Mouse (Mus musculus) embryonic facial prominence, embryonic 15.5 days (tissue): ENCODE measurements at regions not wholly inside any gene's neighbourhood (a gene's known extent, or its start where the extent isn't known, plus 50 kb on each side); places are given as distances from the start of the nearest gene placed in this dataset.

Source experiments
- ATAC-seq: fragments of 200-750 bp; cut with Nextera tagmentation; 2 replicates; pipeline ENCODE4 v1.8.0; 2017; ENCODE audit warnings: low read depth, moderate TSS enrichment; ENCODE audit not compliant: insufficient number of reproducible peaks, low FRiP score, low TSS enrichment
- H3K27ac ChIP-seq: fragments of 300-500 bp; sonication (generic); replicated peaks from 2 replicates; pipeline ENCODE4 v1.5.1; 2015; ENCODE audit warnings: mild to moderate bottlenecking, inconsistent platforms
- H3K27me3 ChIP-seq: fragments of 300-500 bp; sonication (generic); 2 replicates; pipeline ENCODE4 v1.6.1; 2015; ENCODE audit warnings: inconsistent platforms
- H3K36me3 ChIP-seq: fragments of 300-500 bp; sonication (generic); 2 replicates; pipeline ENCODE4 v1.6.1; 2015; ENCODE audit warnings: mild to moderate bottlenecking, inconsistent platforms
- H3K4me1 ChIP-seq: fragments of 300-500 bp; sonication (generic); 2 replicates; pipeline ENCODE4 v1.6.1; 2015; ENCODE audit warnings: inconsistent platforms
- H3K4me2 ChIP-seq: fragments of 300-500 bp; sonication (generic); replicated peaks from 2 replicates; pipeline ENCODE4 v1.6.1; 2015; ENCODE audit warnings: mild to moderate bottlenecking, inconsistent platforms
- H3K4me3 ChIP-seq: fragments of 300-500 bp; sonication (generic); replicated peaks from 2 replicates; pipeline ENCODE4 v1.5.1; 2015; ENCODE audit warnings: mild to moderate bottlenecking, inconsistent platforms
- H3K9ac ChIP-seq: fragments of 300-500 bp; sonication (generic); 2 replicates; pipeline ENCODE4 v1.6.1; 2015; ENCODE audit warnings: inconsistent platforms
- H3K9me3 ChIP-seq: fragments of 300-500 bp; sonication (generic); replicated peaks from 2 replicates; pipeline ENCODE4 v1.6.1; 2016; ENCODE audit warnings: inconsistent platforms
- WGBS: fragments of 180-500 bp; shearing (Covaris S2); methylation state at CpG from one replicate; pipeline ENCODE4 v1.1.7; 2015; 5-methylcytosine and 5-hydroxymethylcytosine counted together

DNA sequence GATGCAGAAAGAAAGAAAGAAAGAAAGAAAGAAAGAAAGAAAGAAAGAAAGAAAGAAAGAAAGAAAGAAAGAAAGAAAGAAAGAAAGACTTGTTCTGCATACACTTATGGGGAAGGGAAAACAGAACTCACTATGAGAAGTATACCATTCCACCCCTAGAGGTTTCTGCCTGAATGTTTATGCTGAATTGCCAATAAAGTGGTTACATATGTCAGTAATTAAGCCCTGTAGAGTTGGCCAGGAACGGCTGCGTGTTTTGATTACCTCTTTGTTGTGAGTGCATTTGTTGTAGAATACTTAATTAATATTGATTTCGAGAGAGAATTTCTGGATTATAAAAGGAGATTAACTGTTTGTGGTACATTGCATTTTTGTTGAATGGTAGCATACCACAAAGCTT lies 224.0 kb upstream of the Krr1 start:
- no peak overlapping the region for H3K27ac ChIP-seq
- no peak overlapping the region for H3K4me2 ChIP-seq
- no peaks in the 10 kb centered on the region for H3K36me3 ChIP-seq
- no peak overlapping the region for H3K4me3 ChIP-seq
- no peaks in the 10 kb centered on the region for H3K9me3 ChIP-seq
- no peak for ATAC-seq
- H3K27me3 ChIP-seq, result no peaks in the 10 kb centered on the region
- 26% methylated on average over 3 of the region's 3 CpGs for WGBS
- peaks cover 3% of the 10 kb centered on the region; the same call in 1 of the 2 replicates for H3K4me1 ChIP-seq
- no peak overlapping the region for H3K9ac ChIP-seq

DNA sequence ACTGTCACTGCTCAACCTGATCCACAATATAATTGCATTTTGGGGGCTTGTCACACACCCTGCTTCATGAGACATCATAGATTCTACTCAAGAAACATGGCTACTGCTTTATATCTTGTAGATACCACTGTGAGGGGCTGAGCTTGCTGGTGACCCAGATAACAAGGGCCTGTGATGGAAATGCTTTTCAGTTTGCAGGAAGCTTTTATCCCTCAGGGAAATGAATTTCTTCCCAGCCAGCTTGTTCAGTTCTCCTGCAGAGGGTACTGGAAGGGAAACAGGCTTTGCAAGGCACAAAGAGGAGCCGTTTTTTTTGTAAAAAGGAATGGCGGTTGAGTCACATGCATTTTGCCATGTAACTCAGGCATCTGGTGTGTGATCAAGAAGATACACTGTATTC lies 218.8 kb upstream of the Krr1 start:
- 83% methylated on average over 2 of the region's 2 CpGs for WGBS
- peaks cover 3% of the 10 kb centered on the region; the same call in 1 of the 2 replicates for H3K4me1 ChIP-seq
- H3K4me3 ChIP-seq, result no peak overlapping the region
- no peak overlapping the region for H3K4me2 ChIP-seq
- no peaks in the 10 kb centered on the region for H3K9me3 ChIP-seq
- no peaks in the 10 kb centered on the region for H3K36me3 ChIP-seq
- ATAC-seq, result no peak
- no peaks in the 10 kb centered on the region for H3K27me3 ChIP-seq
- H3K27ac ChIP-seq, result no peak overlapping the region
- no peak overlapping the region for H3K9ac ChIP-seq

DNA sequence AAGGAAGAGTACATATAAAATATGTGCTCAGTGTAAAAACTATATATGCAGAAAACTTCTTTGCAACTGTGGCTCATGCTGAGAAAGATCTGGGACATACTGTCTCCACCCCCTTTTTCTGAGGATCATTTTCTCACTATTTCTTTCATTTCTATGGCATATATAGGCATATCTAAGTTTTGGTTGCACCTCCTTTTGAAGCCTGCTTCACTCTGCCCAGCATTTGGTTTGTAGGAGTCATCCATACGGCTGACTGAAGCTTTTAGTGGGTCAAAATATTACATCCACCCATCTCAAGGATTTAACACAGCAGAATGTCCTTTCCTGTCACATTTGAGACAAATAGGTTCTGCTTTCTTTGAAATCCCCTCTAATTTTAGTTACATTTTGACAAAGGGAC lies 216.5 kb upstream of the Krr1 start:
- Histone ChIP-seq H3K36me3 (no peaks in the 10 kb centered on the region), H3K9ac (no peak overlapping the region), H3K27me3 (no peaks in the 10 kb centered on the region), H3K4me3 (no peak overlapping the region), H3K9me3 (no peaks in the 10 kb centered on the region), H3K4me1 (no peaks in the 10 kb centered on the region), H3K4me2 (no peak overlapping the region), H3K27ac (no peak overlapping the region)
- ATAC-seq, result no peak
- 73% methylated on average over 1 of the region's 1 CpGs for WGBS

DNA sequence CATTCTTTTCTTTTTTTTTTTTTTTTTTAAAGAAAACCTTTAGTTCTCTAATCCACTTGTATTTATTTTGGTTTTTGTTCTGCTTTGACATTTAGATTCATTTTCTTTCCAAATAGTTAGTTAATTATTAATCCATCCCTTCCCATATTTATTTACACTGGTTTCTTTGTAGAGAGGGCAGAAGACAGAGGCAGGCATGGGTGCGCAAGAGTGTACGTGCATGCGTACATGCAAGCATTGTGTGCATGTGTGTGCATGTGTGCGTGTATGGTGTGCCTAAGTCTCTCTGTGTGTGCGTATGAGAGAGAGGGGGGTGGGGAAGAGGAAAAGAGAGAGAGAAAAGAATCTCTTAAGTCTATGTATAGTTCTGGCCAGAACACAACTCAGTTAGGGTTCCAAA lies 215.9 kb upstream of the Krr1 start:
- no peaks in the 10 kb centered on the region for H3K27me3 ChIP-seq
- H3K9me3 ChIP-seq, result no peaks in the 10 kb centered on the region
- no peak overlapping the region for H3K27ac ChIP-seq
- no peak overlapping the region for H3K4me2 ChIP-seq
- WGBS, result 93% methylated on average over 5 of the region's 5 CpGs
- H3K4me3 ChIP-seq, result no peak overlapping the region
- no peaks in the 10 kb centered on the region for H3K36me3 ChIP-seq
- H3K9ac ChIP-seq, result no peak overlapping the region
- H3K4me1 ChIP-seq, result no peaks in the 10 kb centered on the region
- ATAC-seq, result no peak

DNA sequence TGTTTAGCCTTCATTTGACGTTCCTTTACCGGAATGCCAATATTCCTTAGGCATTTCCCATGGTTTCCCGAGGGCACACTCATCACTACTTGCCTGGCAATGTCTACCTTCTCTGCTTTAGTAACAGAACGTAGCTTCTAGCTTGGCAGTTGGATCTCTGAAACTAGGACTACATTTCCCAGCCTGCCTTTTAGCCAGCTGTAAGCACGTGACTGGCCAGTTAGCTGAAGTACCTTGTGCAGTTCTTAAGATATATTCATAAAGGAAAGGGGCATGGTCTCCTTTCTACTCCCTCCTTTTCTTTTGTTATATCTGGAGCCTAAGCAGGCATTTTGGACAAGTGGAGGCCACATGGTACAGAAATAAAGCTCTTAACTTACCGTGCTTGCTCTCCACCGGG lies 214.8 kb upstream of the Krr1 start:
- WGBS, result 72% methylated on average over 7 of the region's 7 CpGs
- no peak overlapping the region for H3K4me3 ChIP-seq
- no peak for ATAC-seq
- no peaks in the 10 kb centered on the region for H3K27me3 ChIP-seq
- no peaks in the 10 kb centered on the region for H3K9me3 ChIP-seq
- no peak overlapping the region for H3K9ac ChIP-seq
- H3K4me2 ChIP-seq, result no peak overlapping the region
- H3K36me3 ChIP-seq, result no peaks in the 10 kb centered on the region
- no peak overlapping the region for H3K27ac ChIP-seq
- H3K4me1 ChIP-seq, result no peaks in the 10 kb centered on the region

DNA sequence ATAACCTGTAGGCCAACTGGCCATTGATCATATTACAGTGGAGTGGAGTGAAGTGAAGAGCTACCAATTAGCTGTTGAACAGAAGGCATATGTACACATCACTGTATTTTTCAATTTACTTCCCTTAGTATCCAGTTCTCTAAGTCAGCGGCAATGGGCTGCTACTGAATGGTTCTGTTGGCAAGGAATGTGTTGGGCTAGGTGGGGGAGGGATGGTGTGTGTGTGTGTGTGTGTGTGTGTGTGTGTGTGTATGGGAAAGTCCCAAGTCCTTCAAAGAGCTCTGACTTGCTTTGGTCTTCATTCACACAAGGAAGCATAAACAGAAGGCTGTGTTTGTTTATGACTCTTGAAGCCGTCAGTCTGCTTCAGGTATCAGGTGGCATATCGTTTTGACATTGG lies 213.0 kb upstream of the Krr1 start:
- H3K27me3 ChIP-seq, result no peaks in the 10 kb centered on the region
- H3K36me3 ChIP-seq, result no peaks in the 10 kb centered on the region
- no peak overlapping the region for H3K4me3 ChIP-seq
- H3K9me3 ChIP-seq, result no peaks in the 10 kb centered on the region
- H3K4me1 ChIP-seq, result no peaks in the 10 kb centered on the region
- WGBS, result 62% methylated on average over 3 of the region's 3 CpGs
- no peak overlapping the region for H3K4me2 ChIP-seq
- H3K9ac ChIP-seq, result no peak overlapping the region
- no peak overlapping the region for H3K27ac ChIP-seq
- ATAC-seq, result no peak; the same call in 1 of the 2 replicates

DNA sequence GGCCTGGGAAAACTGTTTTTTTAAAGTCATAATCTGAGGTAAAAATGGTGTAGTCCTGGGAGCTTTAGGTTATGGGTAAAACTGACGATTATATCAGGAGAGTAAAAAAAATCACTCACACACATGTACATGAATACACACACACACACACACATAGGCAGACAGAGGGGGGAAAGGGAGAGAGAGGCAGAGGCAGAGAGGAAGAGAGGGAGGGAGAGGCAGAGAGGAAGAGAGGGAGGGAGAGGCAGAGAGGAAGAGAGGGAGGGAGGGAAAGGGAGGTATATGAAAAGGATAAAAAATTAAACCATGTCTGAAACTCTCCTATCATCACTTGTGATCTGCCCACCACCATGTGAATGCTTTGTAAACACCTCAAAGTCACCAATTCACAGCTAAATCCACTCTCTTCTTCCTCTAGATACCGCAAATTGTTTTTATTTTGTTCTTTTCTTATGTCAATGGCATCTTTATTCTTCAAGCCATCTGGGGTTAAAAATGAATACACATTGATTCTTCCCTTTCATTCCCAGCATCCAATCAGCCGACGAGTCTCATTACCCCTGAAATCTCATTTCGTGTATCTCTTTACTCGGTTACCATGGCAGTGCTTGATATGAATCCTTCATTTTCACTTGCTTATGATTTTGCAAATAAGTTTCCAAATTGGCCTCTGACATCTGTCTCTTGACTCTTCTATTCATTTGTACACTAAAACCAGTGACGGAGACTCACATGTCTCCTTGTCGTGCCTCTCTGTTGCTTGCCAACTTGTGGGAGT lies 209.5 kb upstream of the Krr1 start:
- Histone ChIP-seq H3K4me2 (no peak overlapping the region), H3K4me3 (no peak overlapping the region), H3K36me3 (no peaks in the 10 kb centered on the region), H3K27ac (no peak overlapping the region), H3K27me3 (no peaks in the 10 kb centered on the region), H3K4me1 (peaks cover 6% of the 10 kb centered on the region; the same call in 1 of the 2 replicates), H3K9ac (no peak overlapping the region), H3K9me3 (no peaks in the 10 kb centered on the region)
- WGBS, result 81% methylated on average over 8 of the region's 8 CpGs
- ATAC-seq, result no peak

DNA sequence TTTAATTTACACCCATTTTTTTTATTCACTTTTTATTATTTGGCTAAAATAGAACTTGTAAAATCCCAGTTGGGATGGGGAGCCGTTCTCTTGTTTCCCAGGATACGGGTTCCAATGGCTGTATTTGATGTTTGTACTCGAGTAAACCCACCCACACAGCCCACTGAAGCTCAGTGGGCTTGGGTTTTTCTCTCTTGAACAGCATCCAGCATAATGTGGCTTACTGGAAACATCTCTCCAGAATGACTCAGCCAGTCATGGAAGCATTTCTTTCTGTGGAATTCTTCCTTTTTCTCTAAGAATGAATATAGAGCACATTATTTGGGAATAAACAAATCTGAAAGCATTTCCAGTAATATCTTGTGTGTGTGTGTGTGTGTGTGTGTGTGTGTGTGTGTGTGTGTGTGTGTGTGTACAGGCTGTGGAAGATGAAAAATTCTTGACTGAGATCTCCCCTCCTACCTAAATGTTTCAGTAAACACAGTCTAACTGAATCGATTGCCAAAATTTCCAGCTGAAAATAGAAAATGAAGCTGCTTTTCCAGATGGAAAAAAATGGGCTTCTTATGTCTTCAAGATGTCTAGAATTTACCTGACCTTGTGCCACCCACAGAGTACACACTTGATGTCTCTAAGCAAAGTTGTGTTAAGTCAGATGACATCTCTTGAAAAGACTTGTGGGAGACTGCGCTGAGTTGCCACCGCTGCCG lies 205.3 kb upstream of the Krr1 start:
- Histone ChIP-seq H3K9ac (no peak overlapping the region), H3K9me3 (no peaks in the 10 kb centered on the region), H3K27me3 (no peaks in the 10 kb centered on the region), H3K4me3 (no peak overlapping the region), H3K4me1 (peaks cover 8% of the 10 kb centered on the region; the same call in 1 of the 2 replicates), H3K36me3 (no peaks in the 10 kb centered on the region), H3K4me2 (no peak overlapping the region), H3K27ac (0 out of 2 replicates have a peak overlapping the region, but pooled peaks have one; percentile 6)
- no peak; the same call in 1 of the 2 replicates for ATAC-seq
- 67% methylated on average over 7 of the region's 7 CpGs for WGBS

DNA sequence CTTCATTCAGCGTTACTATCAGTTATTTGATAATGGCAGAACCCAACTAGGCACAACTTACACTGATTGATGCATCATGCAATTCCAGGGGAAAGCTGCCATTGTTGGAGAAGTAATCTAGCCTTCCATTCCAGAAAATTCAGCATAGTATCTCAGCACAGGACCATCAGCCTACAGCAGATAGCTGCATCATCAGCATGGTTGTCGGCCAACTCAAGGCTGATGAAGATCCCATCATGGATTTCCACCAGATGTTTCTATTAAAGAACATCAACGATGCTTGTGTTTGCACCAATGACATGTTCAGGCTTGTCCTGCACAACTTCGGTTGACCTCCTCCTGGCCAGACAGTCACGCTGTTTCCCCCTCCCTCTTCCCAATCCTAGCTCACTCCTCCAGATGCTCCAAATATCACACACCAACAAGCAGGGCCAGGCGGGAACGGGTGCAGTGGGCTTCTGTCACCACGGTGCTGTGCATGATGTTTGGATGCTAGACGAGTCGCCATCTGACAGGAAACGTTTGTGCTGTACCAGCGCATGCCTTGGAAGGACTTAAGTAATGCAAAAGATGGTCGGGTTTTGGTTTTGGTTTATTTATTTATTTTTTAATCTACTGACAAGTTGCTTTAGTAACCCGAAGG lies 204.5 kb upstream of the Krr1 start:
- Histone ChIP-seq H3K27ac (0 out of 2 replicates have a peak overlapping the region, but pooled peaks have one; percentile 6), H3K27me3 (no peaks in the 10 kb centered on the region), H3K4me1 (peaks cover 8% of the 10 kb centered on the region; the same call in 1 of the 2 replicates), H3K36me3 (no peaks in the 10 kb centered on the region), H3K4me2 (no peak overlapping the region), H3K4me3 (no peak overlapping the region), H3K9ac (no peak overlapping the region), H3K9me3 (no peaks in the 10 kb centered on the region)
- no peak for ATAC-seq
- WGBS, result 83% methylated on average over 14 of the region's 14 CpGs

DNA sequence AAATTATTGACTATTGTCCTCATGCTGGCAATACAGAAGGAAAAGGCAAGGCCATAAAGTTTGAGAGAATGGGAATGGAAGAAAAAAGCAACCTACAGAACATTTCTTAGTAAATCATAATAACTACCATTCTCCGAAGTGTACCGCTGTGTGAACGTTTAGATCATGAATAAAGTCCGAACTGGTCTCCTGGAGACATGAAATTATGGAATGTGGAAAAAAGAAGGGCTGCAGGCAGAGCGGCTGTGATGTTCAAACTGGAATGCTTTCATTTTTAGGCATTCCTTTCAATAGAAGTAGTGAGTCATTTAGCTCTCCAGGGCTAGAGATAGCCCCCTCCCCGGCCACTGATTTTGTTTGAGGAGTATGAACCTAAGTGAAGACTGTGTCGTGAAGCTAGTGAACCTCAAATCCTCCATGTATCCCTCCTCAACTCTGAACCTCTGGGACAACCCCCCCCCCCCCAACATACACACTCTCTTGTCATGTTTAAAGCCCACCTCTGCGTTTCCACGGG lies 202.9 kb upstream of the Krr1 start:
- no peaks in the 10 kb centered on the region for H3K36me3 ChIP-seq
- peaks cover 8% of the 10 kb centered on the region; the same call in 1 of the 2 replicates for H3K4me1 ChIP-seq
- no peaks in the 10 kb centered on the region for H3K27me3 ChIP-seq
- H3K27ac ChIP-seq, result no peak overlapping the region
- WGBS, result 66% methylated on average over 9 of the region's 9 CpGs
- no peak overlapping the region for H3K9ac ChIP-seq
- no peak overlapping the region for H3K4me3 ChIP-seq
- no peak overlapping the region for H3K4me2 ChIP-seq
- no peaks in the 10 kb centered on the region for H3K9me3 ChIP-seq
- ATAC-seq, result no peak

DNA sequence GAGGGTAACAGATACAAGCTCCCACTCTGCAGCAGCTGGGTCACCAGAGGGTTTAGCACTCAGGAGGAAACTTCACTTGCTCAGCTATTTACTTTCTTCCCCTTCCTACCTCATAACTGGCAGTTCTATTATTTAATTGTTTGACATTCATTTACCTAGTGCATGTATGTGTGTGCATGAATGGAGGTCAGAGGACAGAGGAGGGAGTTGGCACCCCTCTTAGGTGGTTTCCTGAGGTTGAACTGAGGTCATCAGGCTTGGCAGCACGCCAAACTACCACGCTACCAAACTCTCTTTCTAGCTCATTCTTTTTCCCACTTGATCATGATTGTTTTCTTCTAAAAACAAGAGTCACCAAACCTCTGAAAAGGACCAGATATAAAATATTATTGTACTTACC lies 202.4 kb upstream of the Krr1 start:
- Histone ChIP-seq H3K9ac (no peak overlapping the region), H3K27me3 (no peaks in the 10 kb centered on the region), H3K36me3 (no peaks in the 10 kb centered on the region), H3K4me2 (no peak overlapping the region), H3K9me3 (no peaks in the 10 kb centered on the region), H3K27ac (no peak overlapping the region), H3K4me3 (no peak overlapping the region), H3K4me1 (peaks cover 8% of the 10 kb centered on the region; the same call in 1 of the 2 replicates)
- 67% methylated on average over 2 of the region's 2 CpGs for WGBS
- ATAC-seq, result no peak
